Mouse (Mus musculus) forebrain, embryonic 11.5 days (tissue): ENCODE measurements around the gene Fkbp8. TPM values are rescaled to one million over a fixed set of nuclear protein-coding genes. Genes with fewer than 3 reads are reported as not detected.
A peak's percentile ranks its signal among the peaks of the same experiment; 100 is the strongest.
"Not testable (repeated sequence)": the region's sequence is repeated elsewhere in the genome, so short reads cannot be mapped to it uniquely, and the experiment has no call there.

ENCODE experiments used
- ATAC-seq: fragments of 200-750 bp; cut with Nextera tagmentation; replicated peaks from 2 replicates; pipeline ENCODE4 v1.8.0; 2017; ENCODE audit warnings: moderate TSS enrichment; ENCODE audit not compliant: low FRiP score
- DNase-seq: peaks from one replicate; pipeline ENCODE4 v3.0.0-alpha.2; 2017; ENCODE audit warnings: low spot score
- H3K27ac ChIP-seq: fragments of 300-500 bp; sonication (generic); 2 replicates; pipeline ENCODE4 v1.5.1; 2014; ENCODE audit warnings: low read depth, low read length
- H3K27me3 ChIP-seq: fragments of 300-500 bp; sonication (generic); 2 replicates; pipeline ENCODE4 v1.6.1; 2014; ENCODE audit warnings: mild to moderate bottlenecking, low read length, mixed read lengths; ENCODE audit not compliant: control insufficient read depth, insufficient read depth
- H3K36me3 ChIP-seq: fragments of 300-500 bp; sonication (generic); 2 replicates; pipeline ENCODE4 v1.6.1; 2014; ENCODE audit warnings: mild to moderate bottlenecking, low read length, moderate library complexity, mixed read lengths; ENCODE audit not compliant: control insufficient read depth, insufficient read depth
- H3K4me1 ChIP-seq: fragments of 300-500 bp; sonication (generic); replicated peaks from 2 replicates; pipeline ENCODE4 v1.6.1; 2014; ENCODE audit warnings: low read length, mixed read lengths; ENCODE audit not compliant: control insufficient read depth, insufficient read depth
- H3K4me2 ChIP-seq: fragments of 300-500 bp; sonication (generic); 2 replicates; pipeline ENCODE4 v1.6.1; 2014; ENCODE audit warnings: low read depth, mild to moderate bottlenecking, low read length, moderate library complexity, mixed read lengths; ENCODE audit not compliant: severe bottlenecking
- H3K4me3 ChIP-seq: fragments of 300-500 bp; sonication (generic); 2 replicates; pipeline ENCODE4 v1.5.1; 2014; ENCODE audit warnings: low read depth, low read length
- H3K9ac ChIP-seq: fragments of 300-500 bp; sonication (generic); 2 replicates; pipeline ENCODE4 v1.6.1; 2014; ENCODE audit warnings: low read length
- H3K9me3 ChIP-seq: fragments of 300-500 bp; sonication (generic); 2 replicates; pipeline ENCODE4 v1.6.1; 2016; ENCODE audit warnings: low read length, mixed read lengths; ENCODE audit not compliant: control insufficient read depth
- WGBS: fragments of 180-500 bp; shearing (Covaris S2); extraction: QIAGEN DNeasy Blood & Tissue Kit; methylation state at CpG from one replicate; pipeline ENCODE4 v1.1.7; 2014; 5-methylcytosine and 5-hydroxymethylcytosine counted together
- polyA plus RNA-seq: library from polyadenylated mRNA; unstranded; fragments of >200 nt; fragmentation: Nextera tagmentation; extraction: Ambion mirVana; gene quantifications from 2 replicates; pipeline ENCODE4 v1.2.1, GENCODE M21; 2014

Gene Fkbp8
- polyA plus RNA-seq, 1 experiment from 2014 or later: 268 TPM

GRCm38 (mm10) chr8:70506328-70507026 is 21.0 kb upstream of the Fkbp8 start, which contains the start of gene Rex1bd:
TSS of gene Rex1bd (minus strand) at chr8:70506752.
- Histone ChIP-seq H3K4me1 (peaks cover 18% of the 10 kb centered on the region), H3K4me2 (peak within 1 kb of the TSS; percentile 76), H3K36me3 (peaks cover 7% of the 10 kb centered on the region; the same call in 1 of the 2 replicates), H3K27me3 (peaks cover 22% of the 10 kb centered on the region), H3K27ac (peak within 1 kb of the TSS; percentile 73), H3K4me3 (peak within 1 kb of the TSS; percentile 62), H3K9ac (peak within 1 kb of the TSS; percentile 83), H3K9me3 (no peaks in the 10 kb centered on the region)
- WGBS: 2% methylated on average over 40 of the region's 40 CpGs
- DNase-seq: peak; percentile 97
- ATAC-seq: peak; percentile 87

GRCm38 (mm10) chr8:70507027-70507393 is 20.5 kb upstream of the Fkbp8 start:
- DNase-seq: no peak

GRCm38 (mm10) chr8:70509281-70509952 is 18.1 kb upstream of the Fkbp8 start:
- DNase-seq: no peak
- Histone ChIP-seq H3K4me2 (peak overlapping the region; percentile 76), H3K27ac (peak overlapping the region; percentile 93; the same call in 1 of the 2 replicates), H3K9me3 (no peaks in the 10 kb centered on the region), H3K9ac (peak overlapping the region; percentile 97), H3K4me3 (peak overlapping the region; percentile 98), H3K4me1 (peaks cover 16% of the 10 kb centered on the region), H3K27me3 (no peaks in the 10 kb centered on the region), H3K36me3 (peaks cover 12% of the 10 kb centered on the region; the same call in 1 of the 2 replicates)
- ATAC-seq: no peak
- WGBS: 14% methylated on average over 25 of the region's 25 CpGs

More at GRCm38 (mm10) chr8:70507027-70507393, 20.5 kb upstream of the Fkbp8 start:
- Histone ChIP-seq H3K4me1 (peaks cover 20% of the 10 kb centered on the region), H3K27me3 (peaks cover 17% of the 10 kb centered on the region), H3K9me3 (no peaks in the 10 kb centered on the region), H3K9ac (no peak overlapping the region), H3K4me3 (no peak overlapping the region), H3K4me2 (no peak overlapping the region), H3K27ac (no peak overlapping the region), H3K36me3 (peaks cover 7% of the 10 kb centered on the region; the same call in 1 of the 2 replicates)
- no peak for ATAC-seq
- 66% methylated on average over 5 of the region's 5 CpGs for WGBS

GRCm38 (mm10) chr8:70510228-70510915 is 17.2 kb upstream of the Fkbp8 start, which contains the start of gene Uba52:
TSS of gene Uba52 (minus strand) at chr8:70510801.
- Histone ChIP-seq H3K27ac (peak within 1 kb of the TSS; percentile 93), H3K4me2 (peak within 1 kb of the TSS; percentile 76), H3K36me3 (peaks cover 12% of the 10 kb centered on the region; the same call in 1 of the 2 replicates), H3K4me3 (peak within 1 kb of the TSS; percentile 98), H3K9ac (peak within 1 kb of the TSS; percentile 97), H3K27me3 (no peaks in the 10 kb centered on the region), H3K4me1 (peaks cover 16% of the 10 kb centered on the region), H3K9me3 (no peaks in the 10 kb centered on the region)
- ATAC-seq (peak; percentile 84), DNase-seq (peak; percentile 98)
- WGBS: 1% methylated on average over 74 of the region's 74 CpGs

GRCm38 (mm10) chr8:70511174-70511573 is 16.4 kb upstream of the Fkbp8 start:
- H3K36me3 ChIP-seq: peaks cover 12% of the 10 kb centered on the region; the same call in 1 of the 2 replicates
- H3K9me3 ChIP-seq, DNase-seq, H3K27me3 ChIP-seq, H3K27ac ChIP-seq, ATAC-seq: not testable (repeated sequence)
- peaks cover 12% of the 10 kb centered on the region; the same call in 1 of the 2 replicates for H3K4me1 ChIP-seq
- 86% methylated on average over 6 of the region's 6 CpGs for WGBS
- peak overlapping the region; percentile 76; the same call in 1 of the 2 replicates for H3K4me2 ChIP-seq
- H3K9ac ChIP-seq: peak overlapping the region; percentile 97
- H3K4me3 ChIP-seq: peak overlapping the region; percentile 98

- ATAC-seq: no peak
- Histone ChIP-seq H3K27me3 (no peaks in the 10 kb centered on the region), H3K4me2 (0 out of 2 replicates have a peak overlapping the region, but pooled peaks have one; percentile 11), H3K4me3 (no peak overlapping the region; the same call in 1 of the 2 replicates), H3K9ac (no peak overlapping the region), H3K27ac (no peak overlapping the region), H3K36me3 (peaks cover 12% of the 10 kb centered on the region; the same call in 1 of the 2 replicates), H3K4me1 (peaks cover 12% of the 10 kb centered on the region; the same call in 1 of the 2 replicates), H3K9me3 (no peaks in the 10 kb centered on the region)
- DNase-seq: no peak
- whole genome bisulfite sequencing: 89% methylated on average over 2 of the region's 2 CpGs
Observed at GRCm38 (mm10) chr8:70511770-70512169, 15.8 kb upstream of the Fkbp8 start.

GRCm38 (mm10) chr8:70512253-70512903 is 15.1 kb upstream of the Fkbp8 start:
- Histone ChIP-seq H3K9ac (no peak overlapping the region), H3K4me2 (0 out of 2 replicates have a peak overlapping the region, but pooled peaks have one; percentile 11), H3K36me3 (peaks cover 11% of the 10 kb centered on the region; the same call in 1 of the 2 replicates), H3K4me3 (no peak overlapping the region), H3K27me3 (no peaks in the 10 kb centered on the region), H3K27ac (no peak overlapping the region), H3K4me1 (peaks cover 12% of the 10 kb centered on the region; the same call in 1 of the 2 replicates), H3K9me3 (no peaks in the 10 kb centered on the region)
- DNase-seq (no peak), ATAC-seq (no peak)
- WGBS: 92% methylated on average over 11 of the region's 11 CpGs
